Mouse (Mus musculus): Measurements from ENCODE around the gene Rad9b.

Rad9b gene

DNA sequence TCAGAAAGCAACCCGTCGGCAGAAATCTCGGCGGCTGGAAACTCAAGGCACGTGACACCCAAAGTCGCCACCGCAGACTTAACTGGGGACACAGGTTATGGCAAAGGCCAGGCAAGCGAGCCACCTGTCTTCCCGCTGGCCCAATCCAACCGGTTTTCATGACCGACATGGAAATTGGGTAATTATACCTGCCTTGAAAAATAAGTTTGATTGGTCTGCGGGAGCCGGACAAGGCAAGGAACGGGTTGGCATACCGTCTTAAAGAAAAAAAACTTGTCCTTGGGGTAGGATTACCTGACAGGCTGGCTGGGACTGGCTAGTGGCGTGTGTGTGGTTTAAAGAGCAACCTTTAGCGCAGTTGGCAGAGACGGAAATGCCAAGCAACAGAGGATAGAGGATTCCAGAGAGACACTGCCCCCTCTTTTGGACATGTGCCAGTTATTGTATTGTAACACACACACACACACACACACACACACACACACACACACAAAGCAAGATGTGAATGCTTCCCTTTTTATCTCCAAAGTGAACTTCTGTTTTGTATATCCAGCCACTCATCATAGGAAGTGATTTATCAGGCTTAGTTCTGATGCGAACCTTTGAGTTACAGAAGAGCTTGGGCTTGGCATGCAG is 73.1 kb downstream of the Rad9b start:
- DNase-seq = peak; percentile 76 to 84

DNA sequence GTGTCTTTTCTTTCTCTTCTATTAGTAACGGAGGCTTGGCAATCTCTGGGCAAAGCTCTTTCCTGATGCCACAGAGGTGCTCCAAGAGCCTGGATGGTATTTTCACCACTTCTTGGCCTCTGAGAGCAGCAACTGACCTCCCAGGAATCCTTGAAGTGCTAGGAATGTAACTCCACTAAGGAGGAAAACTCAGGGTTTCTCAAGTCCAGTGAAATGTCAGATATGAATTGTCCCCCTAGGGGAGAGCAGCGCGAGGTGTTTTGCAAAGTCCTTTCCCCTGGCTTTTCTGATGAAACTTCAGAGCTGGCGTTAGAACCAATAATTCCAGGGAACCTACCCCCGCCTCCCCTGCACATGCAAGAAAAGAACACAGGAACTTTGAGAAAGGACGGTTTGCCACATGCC is 73.6 kb downstream of the Rad9b start:
- peak; percentile 67 to 71 for DNase-seq

DNA sequence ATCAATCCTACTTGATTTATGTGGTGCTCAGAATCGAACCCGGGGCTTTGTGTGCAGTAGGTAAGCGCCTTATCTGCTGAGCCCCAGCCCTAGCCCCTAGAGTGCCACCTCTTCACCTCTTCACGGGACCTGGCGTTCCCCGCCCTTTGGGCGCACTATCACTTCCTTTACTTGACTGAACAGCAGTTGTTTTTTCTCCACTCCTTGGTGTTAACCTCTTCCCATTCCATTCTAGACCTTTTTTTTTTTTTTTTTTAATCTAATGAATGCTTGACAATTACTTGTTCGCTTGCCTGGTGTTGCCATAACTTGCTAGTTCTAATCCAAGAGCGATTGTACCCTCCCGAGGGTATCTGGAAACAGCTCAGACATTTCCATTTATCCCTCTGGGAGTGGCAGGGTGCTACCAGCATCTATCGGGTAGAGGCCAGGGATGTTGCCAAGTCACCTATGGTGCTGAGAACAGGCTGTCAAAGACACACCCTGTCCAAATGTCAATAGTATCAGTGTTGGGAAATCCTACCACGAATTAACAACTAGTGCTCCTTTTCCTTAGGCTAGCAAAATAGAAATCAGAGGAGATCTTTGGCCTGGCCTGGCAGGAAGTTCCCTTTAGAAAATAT is 74.1 kb downstream of the Rad9b start:
- DNase-seq = peak; percentile 69 to 78

DNA sequence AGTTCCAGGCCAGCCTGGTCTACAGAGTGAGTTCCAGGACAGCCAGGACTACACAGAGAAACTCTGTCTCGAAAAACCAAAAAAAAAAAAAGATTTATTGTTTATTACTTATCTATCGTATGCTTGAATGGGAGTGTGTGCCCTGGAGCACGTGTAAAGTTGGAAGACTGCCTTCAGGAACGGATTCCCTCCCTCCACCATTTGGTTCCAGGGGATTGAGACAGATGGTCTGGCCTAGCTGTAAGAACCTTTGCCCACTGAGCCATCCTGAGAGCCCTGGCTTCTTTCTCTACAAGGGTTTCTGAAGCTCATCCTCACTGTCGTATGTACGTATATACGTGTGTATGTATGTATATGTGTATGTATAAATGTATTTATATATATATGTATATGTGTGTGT is 75.1 kb downstream of the Rad9b start:
- DNase-seq = no peak

DNA sequence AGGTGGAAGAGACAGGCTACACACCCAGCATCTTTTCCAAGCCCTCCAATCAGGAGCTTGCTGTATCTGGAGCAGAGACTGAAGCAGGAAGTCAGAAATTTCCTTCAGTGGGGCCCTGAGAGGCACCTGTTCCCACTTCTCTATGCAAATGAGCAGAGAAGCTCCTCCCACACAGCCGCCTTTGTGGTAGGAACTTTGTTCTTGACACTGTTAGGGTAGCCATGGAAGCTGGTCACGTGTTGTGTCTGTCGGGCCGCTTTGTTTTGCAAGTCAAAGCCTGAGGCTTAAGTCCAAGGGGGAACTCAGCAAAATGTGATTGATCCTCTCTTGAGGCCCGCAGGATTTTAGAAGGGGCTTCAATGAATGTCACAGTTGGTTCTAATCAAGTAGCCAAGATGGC is 79.2 kb downstream of the Rad9b start:
- DNase-seq = peak; percentile 88 to 90
